In genomic region chr10:3417408-3417807, GRCm38 (mm10) we compare ENCODE assay signal across 24 mouse cellular contexts. TPM values are rescaled to one million over a fixed set of nuclear protein-coding genes. Genes with fewer than 3 reads are reported as not detected.
A peak's percentile ranks its signal among the peaks of the same experiment; 100 is the strongest.
DNase-seq lines count a peak whose midpoint lies in the region; ATAC-seq and TF ChIP-seq lines count a peak whose summit lies in the region.
"Had no signal": no experiment of that assay in that cellular context is flagged by ENCODE, and none has a peak within 500 bp of the region (broad histone marks: within the 10 kb centered on the region; RNA-seq: fewer than 3 reads in every experiment).

No protein-coding gene starts in this region.

- no peaks in the 10 kb centered on the region for H3K4me1 ChIP-seq in forebrain, embryonic 13.5 days
- H3K4me1 ChIP-seq in forebrain, embryonic 10.5 days, result no peaks in the 10 kb centered on the region
- H3K4me1 ChIP-seq in heart, embryonic 12.5 days (replicated peaks), result peaks cover 81% of the 10 kb centered on the region
- no peaks in the 10 kb centered on the region for H3K4me1 ChIP-seq in midbrain, postnatal 0 days (ENCODE audit: insufficient read depth, low read length)
- H3K4me1 ChIP-seq: kidney, embryonic 15.5 days; liver, embryonic 13.5 days; midbrain, embryonic 12.5 days had no signal

- TF ChIP-seq CTCF in layer of hippocampus, adult 2 months (conservative IDR thresholded peaks at IDR 0.05), result no peak
- no peak for TF ChIP-seq CTCF in midbrain, postnatal 0 days (IDR thresholded peaks at IDR 0.05)

- H3K9me3 ChIP-seq in forebrain, embryonic 13.5 days (replicated peaks), result no peaks in the 10 kb centered on the region
- no peaks in the 10 kb centered on the region for H3K9me3 ChIP-seq in forebrain, embryonic 10.5 days
- no peaks in the 10 kb centered on the region for H3K9me3 ChIP-seq in heart, embryonic 12.5 days (replicated peaks)
- H3K9me3 ChIP-seq in midbrain, postnatal 0 days (ENCODE audit: low read length), result no peaks in the 10 kb centered on the region
- H3K9me3 ChIP-seq: hindbrain, embryonic 13.5 days; kidney, embryonic 15.5 days; liver, embryonic 13.5 days; midbrain, embryonic 12.5 days had no signal

- H3K36me3 ChIP-seq in forebrain, embryonic 13.5 days (ENCODE audit: poor library complexity, severe bottlenecking), result no peaks in the 10 kb centered on the region
- no peaks in the 10 kb centered on the region for H3K36me3 ChIP-seq in forebrain, embryonic 10.5 days (replicated peaks)
- no peaks in the 10 kb centered on the region for H3K36me3 ChIP-seq in heart, embryonic 12.5 days
- H3K36me3 ChIP-seq in midbrain, postnatal 0 days (ENCODE audit: insufficient read depth, low read length), result no peaks in the 10 kb centered on the region; the same call in 1 of the 2 replicates
- H3K36me3 ChIP-seq: hindbrain, embryonic 13.5 days; kidney, embryonic 15.5 days; liver, embryonic 13.5 days; midbrain, embryonic 12.5 days had no signal

- ATAC-seq in forebrain, embryonic 13.5 days, result peak; percentile 79
- ATAC-seq in heart, embryonic 12.5 days (ENCODE audit: insufficient number of reproducible peaks, low FRiP score), result no peak
- no peak for ATAC-seq in midbrain, postnatal 0 days (ENCODE audit: low FRiP score)
- ATAC-seq: activated CD4-positive, CD25-positive, alpha-beta regulatory T cell, adult 4 months had no signal

- H3K27me3 ChIP-seq in forebrain, embryonic 13.5 days, result no peaks in the 10 kb centered on the region
- H3K27me3 ChIP-seq in forebrain, embryonic 10.5 days (ENCODE audit: poor library complexity, severe bottlenecking), result no peaks in the 10 kb centered on the region
- no peaks in the 10 kb centered on the region for H3K27me3 ChIP-seq in heart, embryonic 12.5 days (replicated peaks)
- no peaks in the 10 kb centered on the region for H3K27me3 ChIP-seq in midbrain, postnatal 0 days (ENCODE audit: insufficient read depth, low read length)
- H3K27me3 ChIP-seq: hindbrain, embryonic 13.5 days; kidney, embryonic 15.5 days; liver, embryonic 13.5 days; midbrain, embryonic 12.5 days had no signal

- H3K9ac ChIP-seq in forebrain, embryonic 13.5 days, result no peak overlapping the region
- no peak overlapping the region for H3K9ac ChIP-seq in heart, embryonic 12.5 days
- H3K9ac ChIP-seq in midbrain, postnatal 0 days (replicated peaks; ENCODE audit: low read length, poor library complexity, severe bottlenecking), result no peak overlapping the region
- H3K9ac ChIP-seq: hindbrain, embryonic 13.5 days; kidney, embryonic 15.5 days; liver, embryonic 13.5 days; midbrain, embryonic 12.5 days had no signal

- WGBS in forebrain, embryonic 13.5 days, result 75% methylated on average over 4 of the region's 4 CpGs
- WGBS in forebrain, embryonic 10.5 days, result 89% methylated on average over 4 of the region's 4 CpGs
- WGBS in heart, embryonic 12.5 days, result 23% methylated on average over 4 of the region's 4 CpGs
- 83% methylated on average over 4 of the region's 4 CpGs for WGBS in midbrain, postnatal 0 days

- H3K27ac ChIP-seq in forebrain, embryonic 13.5 days, result no peak overlapping the region
- H3K27ac ChIP-seq in forebrain, embryonic 10.5 days, result no peak overlapping the region
- H3K27ac ChIP-seq in heart, embryonic 12.5 days (ENCODE audit: poor library complexity, severe bottlenecking), result peak overlapping the region; percentile 94
- H3K27ac ChIP-seq in layer of hippocampus, adult 2 months, result no peak overlapping the region
- H3K27ac ChIP-seq in midbrain, postnatal 0 days (ENCODE audit: low read depth, low read length), result no peak overlapping the region
- H3K27ac ChIP-seq: hindbrain, embryonic 13.5 days; kidney, embryonic 15.5 days; liver, embryonic 13.5 days; midbrain, embryonic 12.5 days had no signal

- no peak overlapping the region for H3K4me2 ChIP-seq in forebrain, embryonic 13.5 days
- no peak overlapping the region for H3K4me2 ChIP-seq in heart, embryonic 12.5 days
- H3K4me2 ChIP-seq in midbrain, postnatal 0 days (ENCODE audit: low read depth, low read length, poor library complexity, severe bottlenecking), result no peak overlapping the region
- H3K4me2 ChIP-seq: hindbrain, embryonic 13.5 days; kidney, embryonic 15.5 days; liver, embryonic 13.5 days; midbrain, embryonic 12.5 days had no signal

- no peak for DNase-seq in forebrain, embryonic 10.5 days (ENCODE audit: extremely low spot score, low spot score)
- DNase-seq in heart, adult 8-10 months (ENCODE audit: low spot score), result no peak
- peak; percentile 29 to 47 for DNase-seq in layer of hippocampus, adult 18-20 months (ENCODE audit: low spot score in 2 of 2)
- DNase-seq in layer of hippocampus, adult 2 months (ENCODE audit: low spot score in 2 of 2), result no peak
- DNase-seq in brain, adult 2 months (ENCODE audit: low read depth, low spot score), result peak; percentile 43
- no peak for DNase-seq in midbrain, postnatal 0 days (ENCODE audit: low spot score)
- DNase-seq: adrenal gland, postnatal 10 days; cerebellum, adult 9-10 months; gastrocnemius, postnatal 10 days; heart, postnatal 36 days; kidney, adult 11 months; kidney, postnatal 4 days; liver, embryonic 13.5 days; lung, adult 2 months; right cerebral cortex, postnatal 14 days; thymus, postnatal 14 days had no signal

- no peak overlapping the region for H3K4me3 ChIP-seq in forebrain, embryonic 13.5 days
- H3K4me3 ChIP-seq in forebrain, embryonic 10.5 days, result no peak overlapping the region
- H3K4me3 ChIP-seq in heart, embryonic 12.5 days, result no peak overlapping the region
- H3K4me3 ChIP-seq in layer of hippocampus, adult 2 months, result no peak overlapping the region
- no peak overlapping the region for H3K4me3 ChIP-seq in midbrain, postnatal 0 days (ENCODE audit: low read depth, low read length)
- H3K4me3 ChIP-seq: hindbrain, embryonic 13.5 days; kidney, embryonic 15.5 days; liver, embryonic 13.5 days; midbrain, embryonic 12.5 days had no signal

RNA-seq across cellular contexts. Expression of gene Ppp1r14c, which starts 51.6 kb away (rescaled TPM):
- 22.2 and 26.1 TPM in 2 replicates for polyA plus RNA-seq in forebrain, embryonic 13.5 days (2015; fragmentation: Nextera tagmentation; extraction: Ambion mirVana)
- polyA plus RNA-seq in forebrain, embryonic 10.5 days (2016; fragmentation: Nextera tagmentation; extraction: Ambion mirVana), result 1.3 and 1.5 TPM in 2 replicates
- 217 and 222 TPM in 2 replicates for polyA plus RNA-seq in heart, embryonic 12.5 days (2016; fragmentation: Nextera tagmentation; extraction: Ambion mirVana)
- total RNA-seq in heart, adult 8-10 months (2022), result 100 to 1,000 TPM; 108 to 192 (median 161) TPM
- 10 to 100 TPM; 15.7 to 16.6 TPM for total RNA-seq in layer of hippocampus, adult 18-20 months (2021)
- total RNA-seq in layer of hippocampus, adult 2 months (2021), result 10 to 100 TPM; 19.9 to 20.0 TPM
- total RNA-seq in midbrain, postnatal 0 days (2014; rRNA removed), result 62.1 and 66.5 TPM in 2 replicates
- 70.3 and 72.1 TPM in 2 replicates for polyA plus RNA-seq in midbrain, postnatal 0 days (2015; fragmentation: Nextera tagmentation; extraction: Ambion mirVana)
- total RNA-seq: monocyte, adult 5-6 weeks had no signal
- polyA plus RNA-seq: activated CD4-positive, CD25-positive, alpha-beta regulatory T cell, adult 4 months; spleen, adult 2 months had no signal

Comparison
In these comparisons a context has a peak if more than half of its experiments do, and no peak if none do; other contexts are left out.
1. DNase-seq: peak in layer of hippocampus, adult 18-20 months (2 of 2) and brain, adult 2 months (single experiment); none in forebrain, embryonic 10.5 days (single experiment), heart, adult 8-10 months (single experiment), layer of hippocampus, adult 2 months (0 of 2) and midbrain, postnatal 0 days (single experiment).